Mouse (Mus musculus): ENCODE measurements around the gene Exoc5. TPM values are rescaled to one million over a fixed set of nuclear protein-coding genes. Genes with fewer than 3 reads are reported as not detected.

The Exoc5 gene
- total RNA-seq, 1 experiment from 2014 or later, result 74.1 TPM

GRCm38 (mm10) chr14:49019765-49020164, 46.7 kb downstream of the Exoc5 start:
- peak; percentile 53; the same call in 1 of the 2 replicates for ATAC-seq (ENCODE audit: extremely low read depth, insufficient number of reproducible peaks, low FRiP score, poor library complexity, severe bottlenecking)

GRCm38 (mm10) chr14:49008399-49009189, 57.9 kb downstream of the Exoc5 start:
- no peak for ATAC-seq (ENCODE audit: extremely low read depth, insufficient number of reproducible peaks, low FRiP score, poor library complexity, severe bottlenecking)

- no peak for ATAC-seq (ENCODE audit: extremely low read depth, insufficient number of reproducible peaks, low FRiP score, poor library complexity, severe bottlenecking)
Observed at GRCm38 (mm10) chr14:49007979-49008378, 58.5 kb downstream of the Exoc5 start.

- ATAC-seq (ENCODE audit: extremely low read depth, insufficient number of reproducible peaks, low FRiP score, poor library complexity, severe bottlenecking), result no peak
Observed at GRCm38 (mm10) chr14:49001655-49002054, 64.8 kb downstream of the Exoc5 start.

GRCm38 (mm10) chr14:48998795-48999194, 67.7 kb downstream of the Exoc5 start:
- no peak for ATAC-seq (ENCODE audit: extremely low read depth, insufficient number of reproducible peaks, low FRiP score, poor library complexity, severe bottlenecking)

GRCm38 (mm10) chr14:48993861-48994260, 72.6 kb downstream of the Exoc5 start:
- ATAC-seq (ENCODE audit: extremely low read depth, insufficient number of reproducible peaks, low FRiP score, poor library complexity, severe bottlenecking), result no peak

- ATAC-seq (ENCODE audit: extremely low read depth, insufficient number of reproducible peaks, low FRiP score, poor library complexity, severe bottlenecking), result no peak
Observed at GRCm38 (mm10) chr14:48992070-48992580, 74.3 kb downstream of the Exoc5 start.

- ATAC-seq (ENCODE audit: extremely low read depth, insufficient number of reproducible peaks, low FRiP score, poor library complexity, severe bottlenecking), result no peak
Observed at GRCm38 (mm10) chr14:48991144-48991522, 75.3 kb downstream of the Exoc5 start.

- no peak for ATAC-seq (ENCODE audit: extremely low read depth, insufficient number of reproducible peaks, low FRiP score, poor library complexity, severe bottlenecking)
Observed at GRCm38 (mm10) chr14:48990471-48991143, 75.8 kb downstream of the Exoc5 start.

GRCm38 (mm10) chr14:48989831-48990230, 76.6 kb downstream of the Exoc5 start:
- ATAC-seq (ENCODE audit: extremely low read depth, insufficient number of reproducible peaks, low FRiP score, poor library complexity, severe bottlenecking), result no peak

GRCm38 (mm10) chr14:48986231-48986630, 80.2 kb downstream of the Exoc5 start:
- ATAC-seq (ENCODE audit: extremely low read depth, insufficient number of reproducible peaks, low FRiP score, poor library complexity, severe bottlenecking), result no peak

GRCm38 (mm10) chr14:48985673-48986072, 80.8 kb downstream of the Exoc5 start:
- no peak for ATAC-seq (ENCODE audit: extremely low read depth, insufficient number of reproducible peaks, low FRiP score, poor library complexity, severe bottlenecking)

GRCm38 (mm10) chr14:48978971-48979388, 87.5 kb downstream of the Exoc5 start:
- no peak for ATAC-seq (ENCODE audit: extremely low read depth, insufficient number of reproducible peaks, low FRiP score, poor library complexity, severe bottlenecking)

GRCm38 (mm10) chr14:48971546-48971945, 94.9 kb downstream of the Exoc5 start:
- ATAC-seq (ENCODE audit: extremely low read depth, insufficient number of reproducible peaks, low FRiP score, poor library complexity, severe bottlenecking), result no peak

GRCm38 (mm10) chr14:48968670-48969069, 97.8 kb downstream of the Exoc5 start:
- no peak for ATAC-seq (ENCODE audit: extremely low read depth, insufficient number of reproducible peaks, low FRiP score, poor library complexity, severe bottlenecking)

Other genes with a start within 250 kb of the Exoc5 start
- 38.3 and 42.5 TPM in 2 replicates for gene Ap5m1, start 556 bp downstream of the Exoc5 start, total RNA-seq (2017)
- 62.3 and 63.4 TPM in 2 replicates for gene Naa30, start 105.6 kb upstream of the Exoc5 start, total RNA-seq (2017)
- gene ccdc198, start 178.8 kb upstream of the Exoc5 start, total RNA-seq (2017), result not detected in 2 replicates